ENCODE assay signal across 8 mouse cellular contexts in the genomic region with DNA sequence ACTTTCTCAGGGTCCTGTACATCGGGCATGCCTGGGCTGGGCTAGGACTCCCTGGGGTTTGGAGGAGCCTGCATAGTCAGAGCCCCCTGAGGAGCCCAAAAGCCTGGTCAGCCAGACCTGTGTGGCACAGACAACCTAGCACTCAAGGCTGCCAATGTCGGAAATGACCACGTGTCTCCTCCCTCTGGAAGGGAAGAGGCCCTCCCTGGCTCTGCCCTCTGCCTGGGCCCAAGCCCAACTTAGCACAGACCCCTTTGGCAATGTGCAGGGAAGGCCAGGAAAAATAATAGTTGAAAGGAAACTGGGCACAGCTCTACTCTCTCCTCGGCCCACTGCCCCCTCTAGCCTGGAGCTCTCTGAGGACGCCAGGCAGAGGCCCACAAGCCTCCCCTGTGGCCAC. TPM values are rescaled to one million over a fixed set of nuclear protein-coding genes. Genes with fewer than 3 reads are reported as not detected.
A peak's percentile ranks its signal among the peaks of the same experiment; 100 is the strongest.
DNase-seq lines count a peak whose midpoint lies in the region; ATAC-seq lines count a peak whose summit lies in the region.

No protein-coding gene starts in this region.

- 80% methylated on average over 5 of the region's 5 CpGs for WGBS in hindbrain, embryonic 12.5 days
- WGBS in hindbrain, embryonic 10.5 days = 82% methylated on average over 5 of the region's 5 CpGs
- WGBS in forebrain, embryonic 16.5 days = 53% methylated on average over 5 of the region's 5 CpGs
- whole genome bisulfite sequencing in neural tube, embryonic 15.5 days = 56% methylated on average over 5 of the region's 5 CpGs

- H3K9ac ChIP-seq in hindbrain, embryonic 12.5 days = no peak overlapping the region
- H3K9ac ChIP-seq in forebrain, embryonic 16.5 days (replicated peaks; ENCODE audit: low read depth, low read length) = no peak overlapping the region
- no peak overlapping the region for H3K9ac ChIP-seq in neural tube, embryonic 15.5 days (replicated peaks)

- H3K9me3 ChIP-seq in hindbrain, embryonic 12.5 days (replicated peaks) = no peaks in the 10 kb centered on the region
- H3K9me3 ChIP-seq in hindbrain, embryonic 10.5 days = no peaks in the 10 kb centered on the region
- no peaks in the 10 kb centered on the region for H3K9me3 ChIP-seq in forebrain, embryonic 16.5 days (ENCODE audit: control insufficient read depth, low read length)
- no peaks in the 10 kb centered on the region for H3K9me3 ChIP-seq in neural tube, embryonic 15.5 days (replicated peaks)

- peaks cover 66% of the 10 kb centered on the region for H3K36me3 ChIP-seq in hindbrain, embryonic 12.5 days
- H3K36me3 ChIP-seq in hindbrain, embryonic 10.5 days = peaks cover 88% of the 10 kb centered on the region
- peaks cover 17% of the 10 kb centered on the region for H3K36me3 ChIP-seq in forebrain, embryonic 16.5 days (ENCODE audit: control insufficient read depth, insufficient read depth)
- peaks cover 38% of the 10 kb centered on the region for H3K36me3 ChIP-seq in neural tube, embryonic 15.5 days

- ATAC-seq in hindbrain, embryonic 12.5 days (ENCODE audit: low FRiP score) = no peak
- ATAC-seq in forebrain, embryonic 16.5 days = peak; percentile 36; the same call in 1 of the 2 replicates
- ATAC-seq in neural tube, embryonic 15.5 days (ENCODE audit: low FRiP score) = peak; percentile 46; the same call in 1 of the 2 replicates
- ATAC-seq in inflammation-experienced regulatory T-cells, adult 6 months = no peak

- peaks cover 48% of the 10 kb centered on the region for H3K4me1 ChIP-seq in hindbrain, embryonic 12.5 days
- H3K4me1 ChIP-seq in hindbrain, embryonic 10.5 days (replicated peaks) = peaks cover 37% of the 10 kb centered on the region
- peaks cover 44% of the 10 kb centered on the region for H3K4me1 ChIP-seq in forebrain, embryonic 16.5 days (replicated peaks; ENCODE audit: control insufficient read depth, insufficient read depth, low read length)
- peaks cover 62% of the 10 kb centered on the region for H3K4me1 ChIP-seq in neural tube, embryonic 15.5 days

- 0 out of 2 replicates have a peak overlapping the region, but pooled peaks have one; percentile 5 for H3K27ac ChIP-seq in hindbrain, embryonic 12.5 days
- no peak overlapping the region for H3K27ac ChIP-seq in hindbrain, embryonic 10.5 days
- peak overlapping the region; percentile 56; the same call in 1 of the 2 replicates for H3K27ac ChIP-seq in forebrain, embryonic 16.5 days (ENCODE audit: low read length)
- peak overlapping the region; percentile 71 for H3K27ac ChIP-seq in neural tube, embryonic 15.5 days (replicated peaks)

- H3K27me3 ChIP-seq in hindbrain, embryonic 12.5 days = no peaks in the 10 kb centered on the region
- H3K27me3 ChIP-seq in hindbrain, embryonic 10.5 days (ENCODE audit: insufficient read depth, poor library complexity, severe bottlenecking) = no peaks in the 10 kb centered on the region
- no peaks in the 10 kb centered on the region for H3K27me3 ChIP-seq in forebrain, embryonic 16.5 days (replicated peaks; ENCODE audit: control insufficient read depth, insufficient read depth, low read length)
- no peaks in the 10 kb centered on the region for H3K27me3 ChIP-seq in neural tube, embryonic 15.5 days (replicated peaks)

- no peak overlapping the region for H3K4me2 ChIP-seq in hindbrain, embryonic 12.5 days (replicated peaks)
- no peak overlapping the region for H3K4me2 ChIP-seq in forebrain, embryonic 16.5 days (ENCODE audit: low read length)
- H3K4me2 ChIP-seq in neural tube, embryonic 15.5 days = no peak overlapping the region

- no peak overlapping the region for H3K4me3 ChIP-seq in hindbrain, embryonic 12.5 days
- no peak overlapping the region for H3K4me3 ChIP-seq in hindbrain, embryonic 10.5 days
- no peak overlapping the region for H3K4me3 ChIP-seq in forebrain, embryonic 16.5 days (replicated peaks; ENCODE audit: low read length)
- H3K4me3 ChIP-seq in neural tube, embryonic 15.5 days (replicated peaks) = no peak overlapping the region

- DNase-seq in hindbrain, embryonic 10.5 days (ENCODE audit: low spot score) = no peak
- DNase-seq in right cerebral cortex, postnatal 10 days (ENCODE audit: low spot score in 2 of 2) = peak; percentile 80 to 81
- DNase-seq in right cerebral cortex, postnatal 14 days = no peak
- no peak for DNase-seq in spleen, adult 18-20 months

RNA-seq across cellular contexts. Expression of gene Soga1, which starts 24.2 kb away (rescaled TPM):
- polyA plus RNA-seq in hindbrain, embryonic 12.5 days (2016; fragmentation: Nextera tagmentation; extraction: Ambion mirVana) = 7.7 and 8.6 TPM in 2 replicates
- polyA plus RNA-seq in hindbrain, embryonic 10.5 days (2016; fragmentation: Nextera tagmentation; extraction: Ambion mirVana) = 3.7 and 4.0 TPM in 2 replicates
- polyA plus RNA-seq in forebrain, embryonic 16.5 days (2015; fragmentation: Nextera tagmentation; extraction: Ambion mirVana) = 4.7 and 5.8 TPM in 2 replicates
- 3.3 and 4.9 TPM in 2 replicates for polyA plus RNA-seq in neural tube, embryonic 15.5 days (2015; fragmentation: Nextera tagmentation; extraction: Ambion mirVana)
- under 1 TPM in 1 of 3 experiments, not detected in 2; 0.17 TPM for polyA plus RNA-seq in inflammation-experienced regulatory T-cells, adult 6 months (2017; shearing (Covaris generic))

RNA-seq across cellular contexts. Expression of gene Tldc2, which starts 32.0 kb away (rescaled TPM):
- not detected in 2 replicates for polyA plus RNA-seq in hindbrain, embryonic 12.5 days (2016; fragmentation: Nextera tagmentation; extraction: Ambion mirVana)
- not detected in 2 replicates for polyA plus RNA-seq in hindbrain, embryonic 10.5 days (2016; fragmentation: Nextera tagmentation; extraction: Ambion mirVana)
- not detected in 2 replicates for polyA plus RNA-seq in forebrain, embryonic 16.5 days (2015; fragmentation: Nextera tagmentation; extraction: Ambion mirVana)
- 0.43 TPM in 1 of 2 replicates, not detected in the other for polyA plus RNA-seq in neural tube, embryonic 15.5 days (2015; fragmentation: Nextera tagmentation; extraction: Ambion mirVana)
- not detected for polyA plus RNA-seq in inflammation-experienced regulatory T-cells, adult 6 months (2017; shearing (Covaris generic))

RNA-seq across cellular contexts. Expression of gene Dsn1, which starts 47.9 kb away (rescaled TPM):
- polyA plus RNA-seq in hindbrain, embryonic 12.5 days (2016; fragmentation: Nextera tagmentation; extraction: Ambion mirVana) = 35.1 and 36.5 TPM in 2 replicates
- polyA plus RNA-seq in hindbrain, embryonic 10.5 days (2016; fragmentation: Nextera tagmentation; extraction: Ambion mirVana) = 44.1 and 51.2 TPM in 2 replicates
- polyA plus RNA-seq in forebrain, embryonic 16.5 days (2015; fragmentation: Nextera tagmentation; extraction: Ambion mirVana) = 20.3 and 22.8 TPM in 2 replicates
- polyA plus RNA-seq in neural tube, embryonic 15.5 days (2015; fragmentation: Nextera tagmentation; extraction: Ambion mirVana) = 8.3 and 13.8 TPM in 2 replicates
- polyA plus RNA-seq in inflammation-experienced regulatory T-cells, adult 6 months (2017; shearing (Covaris generic)) = 10 to 100 TPM; 10.3 to 34.2 (median 11.3) TPM

Comparison
In these comparisons a context has a peak if more than half of its experiments do, and no peak if none do; other contexts are left out.
1. DNase-seq: peak in right cerebral cortex, postnatal 10 days (2 of 2); none in hindbrain, embryonic 10.5 days (single experiment), right cerebral cortex, postnatal 14 days (single experiment) and spleen, adult 18-20 months (0 of 2).
2. ATAC-seq: peak in forebrain, embryonic 16.5 days (single experiment) and neural tube, embryonic 15.5 days (single experiment); none in hindbrain, embryonic 12.5 days (single experiment) and inflammation-experienced regulatory T-cells, adult 6 months (single experiment).